ENCODE assay signal across 9 mouse cellular contexts in genomic region chrX:13224902-13225301, GRCm38 (mm10). TPM values are rescaled to one million over a fixed set of nuclear protein-coding genes. Genes with fewer than 3 reads are reported as not detected.
DNase-seq lines count a peak whose midpoint lies in the region; ATAC-seq and TF ChIP-seq lines count a peak whose summit lies in the region.
"Had no signal": no experiment of that assay in that cellular context is flagged by ENCODE, and none has a peak within 500 bp of the region (broad histone marks: within the 10 kb centered on the region; RNA-seq: fewer than 3 reads in every experiment).

No protein-coding gene starts in this region.

- peak; percentile 23 for DNase-seq in adrenal gland, postnatal 14 days
- no peak for DNase-seq in adrenal gland, postnatal 10 days
- DNase-seq in liver, adult 2 months (ENCODE audit: extremely low read depth, low read depth, low spot score): peak; percentile 38
- no peak for DNase-seq in heart, embryonic 10.5 days (ENCODE audit: low spot score)
- no peak for DNase-seq in urinary bladder, postnatal 14 days (ENCODE audit: low spot score)

- no peak for ATAC-seq in liver, embryonic 12.5 days
- ATAC-seq in activated CD4-positive, CD25-positive, alpha-beta regulatory T cell, adult 4 months: peak; percentile 59
- peak; percentile 75; the same call in 1 of the 2 replicates for ATAC-seq in megakaryocyte-erythroid progenitor cell, adult 5-6 weeks (replicated peaks; ENCODE audit: low FRiP score, low TSS enrichment, poor library complexity, severe bottlenecking)

- no peak overlapping the region for H3K9ac ChIP-seq in liver, adult 2 months (ENCODE audit: low read depth, low read length)
- H3K9ac ChIP-seq in liver, embryonic 12.5 days: no peak overlapping the region

- no peaks in the 10 kb centered on the region for H3K79me2 ChIP-seq in liver, adult 2 months (ENCODE audit: control insufficient read depth, insufficient read depth, low read length)

- no peaks in the 10 kb centered on the region for H3K4me1 ChIP-seq in liver, adult 2 months (ENCODE audit: control insufficient read depth, insufficient read depth, low read length)
- peaks cover 3% of the 10 kb centered on the region; the same call in 1 of the 2 replicates for H3K4me1 ChIP-seq in liver, embryonic 12.5 days
- H3K4me1 ChIP-seq in heart, embryonic 10.5 days: no peaks in the 10 kb centered on the region

- peak; percentile 39 for TF ChIP-seq CTCF in liver, adult 2 months (IDR thresholded peaks at IDR 0.05; ENCODE audit: low read depth, low read length)

- no peaks in the 10 kb centered on the region for H3K36me3 ChIP-seq in liver, adult 2 months (ENCODE audit: control insufficient read depth, insufficient read depth, low read length)
- H3K36me3 ChIP-seq in liver, embryonic 12.5 days: no peaks in the 10 kb centered on the region
- H3K36me3 ChIP-seq in heart, embryonic 10.5 days: no peaks in the 10 kb centered on the region

- TF ChIP-seq POLR2A in liver, adult 2 months (IDR thresholded peaks at IDR 0.05; ENCODE audit: extremely low read depth, insufficient read depth, low read length): no peak

- no peak overlapping the region for H3K27ac ChIP-seq in liver, adult 2 months (replicated peaks; ENCODE audit: insufficient read depth, low read depth, low read length)
- H3K27ac ChIP-seq in liver, embryonic 12.5 days: no peak overlapping the region
- H3K27ac ChIP-seq in heart, embryonic 10.5 days: no peak overlapping the region
- H3K27ac ChIP-seq: macrophage had no signal

- H3K27me3 ChIP-seq in liver, adult 2 months (ENCODE audit: control insufficient read depth, insufficient read depth, low read length): no peaks in the 10 kb centered on the region
- peaks cover 12% of the 10 kb centered on the region; the same call in 1 of the 2 replicates for H3K27me3 ChIP-seq in liver, embryonic 12.5 days (replicated peaks)
- peaks cover 44% of the 10 kb centered on the region; the same call in 1 of the 2 replicates for H3K27me3 ChIP-seq in heart, embryonic 10.5 days (ENCODE audit: insufficient read depth, poor library complexity, severe bottlenecking)

- H3K4me2 ChIP-seq in liver, embryonic 12.5 days: no peak overlapping the region

- no peaks in the 10 kb centered on the region for H3K9me3 ChIP-seq in liver, embryonic 12.5 days (replicated peaks)
- H3K9me3 ChIP-seq in heart, embryonic 10.5 days: no peaks in the 10 kb centered on the region

- no peak overlapping the region for H3K4me3 ChIP-seq in liver, adult 2 months (ENCODE audit: insufficient read depth, low read depth, low read length)
- H3K4me3 ChIP-seq in liver, embryonic 12.5 days: no peak overlapping the region
- H3K4me3 ChIP-seq in heart, embryonic 10.5 days: no peak overlapping the region

- WGBS in liver, adult 2 months: 1% methylated on average over 3 of the region's 3 CpGs
- WGBS in liver, embryonic 12.5 days (ENCODE audit: insufficient replicate concordance): 4% methylated on average over 3 of the region's 3 CpGs
- WGBS in heart, embryonic 10.5 days: 5% methylated on average over 3 of the region's 3 CpGs

RNA-seq across cellular contexts. Expression of gene Ddx3x, which starts 55.9 kb away (rescaled TPM):
- 317 and 323 TPM in 2 replicates for total RNA-seq in adrenal gland, postnatal 14 days (2021)
- 100 to 1,000 TPM; 267 to 278 TPM for total RNA-seq in adrenal gland, postnatal 10 days (2021)
- 128 and 147 TPM in 2 replicates for total RNA-seq in liver, adult 2 months (2014; rRNA removed)
- 19.9 and 24.5 TPM in 2 replicates for polyA plus RNA-seq in liver, adult 2 months (2012; rRNA removed)
- polyA plus RNA-seq in liver, embryonic 12.5 days (2016; fragmentation: Nextera tagmentation; extraction: Ambion mirVana): 89.7 and 94.7 TPM in 2 replicates
- 10 to 100 TPM; 33.9 to 42.2 TPM for polyA plus RNA-seq in activated CD4-positive, CD25-positive, alpha-beta regulatory T cell, adult 4 months (2017; shearing (Covaris generic))
- total RNA-seq in megakaryocyte-erythroid progenitor cell, adult 5-6 weeks (2014; fragmentation: Nextera tagmentation): 217 and 234 TPM in 2 replicates
- 759 and 878 TPM in 2 replicates for total RNA-seq in megakaryocyte-erythroid progenitor cell, adult 5-6 weeks (2017)
- polyA plus RNA-seq in heart, embryonic 10.5 days (2016; fragmentation: Nextera tagmentation; extraction: Ambion mirVana): 101 and 118 TPM in 2 replicates

Comparison
In these comparisons a context has a peak if more than half of its experiments do, and no peak if none do; other contexts are left out.
1. DNase-seq: peak in adrenal gland, postnatal 14 days (single experiment) and liver, adult 2 months (single experiment); none in adrenal gland, postnatal 10 days (single experiment), heart, embryonic 10.5 days (single experiment) and urinary bladder, postnatal 14 days (single experiment).